Mouse (Mus musculus): ENCODE results near the gene Tspan4. TPM values are rescaled to one million over a fixed set of nuclear protein-coding genes. Genes with fewer than 3 reads are reported as not detected.
A peak's percentile ranks its signal among the peaks of the same experiment; 100 is the strongest.

Tspan4 gene
- polyA plus RNA-seq, 1 experiment from 2014 or later = 46.1 TPM

- Histone ChIP-seq H3K4me1 (ENCODE audit: control insufficient read depth, low read depth, low read length) (peaks cover 23% of the 10 kb centered on the region), H3K9me3 (replicated peaks; ENCODE audit: control insufficient read depth, low read length) (no peaks in the 10 kb centered on the region), H3K4me2 (ENCODE audit: low read depth, low read length) (no peak overlapping the region), H3K27ac (ENCODE audit: low read length) (no peak overlapping the region), H3K27me3 (ENCODE audit: control insufficient read depth, insufficient read depth, low read depth, low read length) (peaks cover 26% of the 10 kb centered on the region), H3K4me3 (ENCODE audit: low read depth, low read length) (no peak overlapping the region), H3K36me3 (ENCODE audit: control insufficient read depth, insufficient read depth) (peaks cover 6% of the 10 kb centered on the region; the same call in 1 of the 2 replicates), H3K9ac (ENCODE audit: low read depth, low read length) (no peak overlapping the region)
- no peak for ATAC-seq (ENCODE audit: low read depth)
- 51% methylated on average over 2 of the region's 2 CpGs for WGBS (ENCODE audit: insufficient replicate concordance)
These were observed 10.1 kb downstream of the Tspan4 start for GRCm38 (mm10) chr7:141485186-141485585.

DNA sequence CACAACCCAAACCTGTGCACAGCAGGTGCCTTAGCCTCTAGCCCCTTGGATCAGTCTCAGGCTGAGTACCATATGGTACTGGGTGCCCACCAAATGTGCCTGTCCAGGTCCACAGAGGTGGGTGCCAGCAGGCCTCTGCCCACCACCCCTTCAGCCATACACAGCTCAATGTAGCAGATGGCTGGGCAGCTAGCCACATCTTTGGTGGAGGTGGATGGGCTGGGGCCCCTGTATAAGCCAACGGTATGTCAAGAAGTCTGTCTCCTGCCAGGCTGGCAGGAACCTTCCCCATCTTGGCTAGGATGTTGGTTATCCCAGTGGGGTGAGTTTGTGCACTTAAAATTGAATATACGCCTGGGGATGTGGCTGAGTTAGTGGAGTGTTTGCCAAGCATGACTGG lies 10.6 kb downstream of the Tspan4 start:
- H3K9me3 ChIP-seq (replicated peaks; ENCODE audit: control insufficient read depth, low read length) = no peaks in the 10 kb centered on the region
- H3K4me1 ChIP-seq (ENCODE audit: control insufficient read depth, low read depth, low read length) = peaks cover 20% of the 10 kb centered on the region
- ATAC-seq (ENCODE audit: low read depth) = no peak
- H3K27ac ChIP-seq (ENCODE audit: low read length) = no peak overlapping the region
- H3K4me2 ChIP-seq (ENCODE audit: low read depth, low read length) = no peak overlapping the region
- no peak overlapping the region for H3K4me3 ChIP-seq (ENCODE audit: low read depth, low read length)
- H3K27me3 ChIP-seq (ENCODE audit: control insufficient read depth, insufficient read depth, low read depth, low read length) = peaks cover 26% of the 10 kb centered on the region
- H3K36me3 ChIP-seq (ENCODE audit: control insufficient read depth, insufficient read depth) = peaks cover 7% of the 10 kb centered on the region; the same call in 1 of the 2 replicates
- no peak overlapping the region for H3K9ac ChIP-seq (ENCODE audit: low read depth, low read length)
- WGBS (ENCODE audit: insufficient replicate concordance) = 74% methylated on average over 2 of the region's 2 CpGs

DNA sequence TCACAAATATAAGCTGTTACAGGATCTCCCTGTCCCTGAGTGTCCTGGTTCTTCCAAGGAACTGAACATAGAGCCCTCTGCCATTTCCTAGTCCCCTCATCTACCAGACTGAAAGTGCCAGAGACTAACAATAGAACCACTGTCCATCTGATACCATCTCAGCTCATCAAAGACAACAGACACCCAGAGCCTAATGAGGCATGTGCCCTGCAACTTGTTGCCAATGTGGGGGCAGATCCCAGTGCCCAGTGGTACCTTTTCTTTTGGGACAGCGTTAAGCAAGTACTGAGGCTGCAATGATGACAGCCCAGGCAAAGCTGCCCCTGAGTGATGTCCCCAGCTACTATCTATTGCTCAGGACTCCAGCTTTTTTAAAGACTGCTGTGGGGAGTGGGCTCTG lies 11.2 kb downstream of the Tspan4 start:
- Histone ChIP-seq H3K36me3 (ENCODE audit: control insufficient read depth, insufficient read depth) (peaks cover 8% of the 10 kb centered on the region; the same call in 1 of the 2 replicates), H3K9me3 (replicated peaks; ENCODE audit: control insufficient read depth, low read length) (no peaks in the 10 kb centered on the region), H3K9ac (ENCODE audit: low read depth, low read length) (no peak overlapping the region), H3K4me2 (ENCODE audit: low read depth, low read length) (no peak overlapping the region), H3K27me3 (ENCODE audit: control insufficient read depth, insufficient read depth, low read depth, low read length) (peaks cover 22% of the 10 kb centered on the region), H3K27ac (ENCODE audit: low read length) (no peak overlapping the region), H3K4me3 (ENCODE audit: low read depth, low read length) (no peak overlapping the region), H3K4me1 (ENCODE audit: control insufficient read depth, low read depth, low read length) (peaks cover 14% of the 10 kb centered on the region)
- ATAC-seq (ENCODE audit: low read depth) = no peak
- 72% methylated on average over 1 of the region's 1 CpGs for WGBS (ENCODE audit: insufficient replicate concordance)

DNA sequence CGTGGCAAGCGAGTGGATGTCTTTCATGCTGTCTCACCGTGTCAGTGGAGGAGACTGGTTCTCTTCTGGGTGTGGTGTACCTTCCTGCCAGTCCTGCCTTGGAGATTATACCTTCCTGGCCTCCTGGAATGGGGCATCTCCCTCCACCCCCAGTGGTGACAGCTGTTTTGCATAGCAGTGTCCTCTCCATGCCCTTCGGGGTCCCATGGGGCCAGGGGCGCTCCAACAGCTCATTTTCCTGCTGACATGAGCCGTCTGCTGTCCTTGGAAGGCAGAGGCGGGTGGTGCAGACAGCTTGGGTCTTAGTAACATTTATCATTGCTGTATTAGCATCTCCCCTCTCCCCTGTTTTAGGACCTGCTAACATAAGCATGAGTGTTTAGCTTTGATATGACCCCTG lies 12.1 kb downstream of the Tspan4 start:
- no peak overlapping the region for H3K27ac ChIP-seq (ENCODE audit: low read length)
- H3K4me1 ChIP-seq (ENCODE audit: control insufficient read depth, low read depth, low read length) = peaks cover 5% of the 10 kb centered on the region
- H3K36me3 ChIP-seq (ENCODE audit: control insufficient read depth, insufficient read depth) = peaks cover 8% of the 10 kb centered on the region; the same call in 1 of the 2 replicates
- peaks cover 13% of the 10 kb centered on the region for H3K27me3 ChIP-seq (ENCODE audit: control insufficient read depth, insufficient read depth, low read depth, low read length)
- no peak overlapping the region for H3K4me2 ChIP-seq (ENCODE audit: low read depth, low read length)
- no peak overlapping the region for H3K4me3 ChIP-seq (ENCODE audit: low read depth, low read length)
- 81% methylated on average over 7 of the region's 7 CpGs for WGBS (ENCODE audit: insufficient replicate concordance)
- H3K9ac ChIP-seq (ENCODE audit: low read depth, low read length) = no peak overlapping the region
- no peak for ATAC-seq (ENCODE audit: low read depth)
- no peaks in the 10 kb centered on the region for H3K9me3 ChIP-seq (replicated peaks; ENCODE audit: control insufficient read depth, low read length)

- Histone ChIP-seq H3K4me1 (ENCODE audit: control insufficient read depth, low read depth, low read length) (no peaks in the 10 kb centered on the region; the same call in 1 of the 2 replicates), H3K36me3 (ENCODE audit: control insufficient read depth, insufficient read depth) (peaks cover 6% of the 10 kb centered on the region), H3K9me3 (replicated peaks; ENCODE audit: control insufficient read depth, low read length) (no peaks in the 10 kb centered on the region), H3K27ac (ENCODE audit: low read length) (no peak overlapping the region), H3K27me3 (ENCODE audit: control insufficient read depth, insufficient read depth, low read depth, low read length) (no peaks in the 10 kb centered on the region), H3K4me3 (ENCODE audit: low read depth, low read length) (no peak overlapping the region), H3K4me2 (ENCODE audit: low read depth, low read length) (no peak overlapping the region), H3K9ac (ENCODE audit: low read depth, low read length) (no peak overlapping the region)
- peak; percentile 62 for ATAC-seq (ENCODE audit: low read depth)
- WGBS (ENCODE audit: insufficient replicate concordance) = 37% methylated on average over 2 of the region's 2 CpGs
These were observed 16.1 kb downstream of the Tspan4 start for GRCm38 (mm10) chr7:141491151-141491550.

DNA sequence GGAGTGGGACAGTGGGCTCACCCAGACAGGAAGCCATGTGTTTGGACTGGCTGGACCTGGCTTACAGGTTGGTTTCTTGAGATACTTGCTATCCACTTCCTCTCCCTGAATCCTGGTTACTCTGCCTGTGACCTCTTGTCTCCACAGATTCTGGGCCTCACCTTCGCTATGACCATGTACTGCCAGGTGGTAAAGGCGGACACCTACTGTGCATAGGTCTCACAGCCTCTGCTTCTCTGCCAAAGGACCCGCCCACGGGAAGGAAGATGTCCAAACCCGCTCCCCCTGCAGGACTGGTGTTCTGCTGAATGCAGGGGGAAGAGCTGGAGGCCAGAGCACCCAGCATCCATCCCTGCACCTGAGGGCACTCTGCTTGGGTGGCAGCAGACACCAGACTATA lies 17.7 kb downstream of the Tspan4 start:
- Histone ChIP-seq H3K9me3 (replicated peaks; ENCODE audit: control insufficient read depth, low read length) (no peaks in the 10 kb centered on the region), H3K4me3 (ENCODE audit: low read depth, low read length) (no peak overlapping the region), H3K27me3 (ENCODE audit: control insufficient read depth, insufficient read depth, low read depth, low read length) (no peaks in the 10 kb centered on the region), H3K36me3 (ENCODE audit: control insufficient read depth, insufficient read depth) (peaks cover 2% of the 10 kb centered on the region; the same call in 1 of the 2 replicates), H3K27ac (ENCODE audit: low read length) (no peak overlapping the region), H3K4me1 (ENCODE audit: control insufficient read depth, low read depth, low read length) (no peaks in the 10 kb centered on the region; the same call in 1 of the 2 replicates), H3K4me2 (ENCODE audit: low read depth, low read length) (no peak overlapping the region), H3K9ac (ENCODE audit: low read depth, low read length) (no peak overlapping the region)
- ATAC-seq (ENCODE audit: low read depth) = no peak
- WGBS (ENCODE audit: insufficient replicate concordance) = 78% methylated on average over 5 of the region's 5 CpGs

- Histone ChIP-seq H3K27ac (ENCODE audit: low read length) (no peak overlapping the region), H3K27me3 (ENCODE audit: control insufficient read depth, insufficient read depth, low read depth, low read length) (no peaks in the 10 kb centered on the region), H3K4me3 (ENCODE audit: low read depth, low read length) (no peak overlapping the region), H3K36me3 (ENCODE audit: control insufficient read depth, insufficient read depth) (peaks cover 2% of the 10 kb centered on the region; the same call in 1 of the 2 replicates), H3K4me2 (ENCODE audit: low read depth, low read length) (no peak overlapping the region), H3K9ac (ENCODE audit: low read depth, low read length) (no peak overlapping the region), H3K4me1 (ENCODE audit: control insufficient read depth, low read depth, low read length) (no peaks in the 10 kb centered on the region; the same call in 1 of the 2 replicates), H3K9me3 (replicated peaks; ENCODE audit: control insufficient read depth, low read length) (no peaks in the 10 kb centered on the region)
- ATAC-seq (ENCODE audit: low read depth) = no peak
- WGBS (ENCODE audit: insufficient replicate concordance) = 78% methylated on average over 1 of the region's 1 CpGs
These were observed 18.7 kb downstream of the Tspan4 start for GRCm38 (mm10) chr7:141493729-141494128.

DNA sequence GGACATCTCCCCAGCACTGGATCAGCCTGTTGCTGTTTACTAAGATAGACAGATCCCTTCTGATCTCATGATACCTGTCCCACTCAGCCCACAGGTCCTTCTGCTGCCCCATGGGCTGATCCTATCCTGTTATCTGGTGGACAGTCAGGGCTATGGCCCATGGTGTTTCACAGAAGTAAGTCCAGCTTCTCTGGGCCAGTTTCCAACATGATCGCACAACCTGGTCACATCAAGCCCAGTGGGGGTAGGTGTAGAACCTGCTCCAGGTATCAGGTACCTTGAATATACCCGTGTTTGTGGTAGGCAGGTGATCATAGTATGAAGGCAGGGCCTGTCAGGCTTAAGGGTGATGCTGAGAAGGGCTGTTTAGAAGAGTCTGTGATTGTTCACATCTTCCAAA lies 20.3 kb downstream of the Tspan4 start:
- H3K9ac ChIP-seq (ENCODE audit: low read depth, low read length) = no peak overlapping the region
- no peak overlapping the region for H3K27ac ChIP-seq (ENCODE audit: low read length)
- H3K4me1 ChIP-seq (ENCODE audit: control insufficient read depth, low read depth, low read length) = no peaks in the 10 kb centered on the region; the same call in 1 of the 2 replicates
- H3K9me3 ChIP-seq (replicated peaks; ENCODE audit: control insufficient read depth, low read length) = no peaks in the 10 kb centered on the region
- H3K4me3 ChIP-seq (ENCODE audit: low read depth, low read length) = no peak overlapping the region
- peaks cover 2% of the 10 kb centered on the region; the same call in 1 of the 2 replicates for H3K36me3 ChIP-seq (ENCODE audit: control insufficient read depth, insufficient read depth)
- H3K27me3 ChIP-seq (ENCODE audit: control insufficient read depth, insufficient read depth, low read depth, low read length) = no peaks in the 10 kb centered on the region
- no peak for ATAC-seq (ENCODE audit: low read depth)
- H3K4me2 ChIP-seq (ENCODE audit: low read depth, low read length) = no peak overlapping the region
- WGBS (ENCODE audit: insufficient replicate concordance) = 72% methylated on average over 2 of the region's 2 CpGs

DNA sequence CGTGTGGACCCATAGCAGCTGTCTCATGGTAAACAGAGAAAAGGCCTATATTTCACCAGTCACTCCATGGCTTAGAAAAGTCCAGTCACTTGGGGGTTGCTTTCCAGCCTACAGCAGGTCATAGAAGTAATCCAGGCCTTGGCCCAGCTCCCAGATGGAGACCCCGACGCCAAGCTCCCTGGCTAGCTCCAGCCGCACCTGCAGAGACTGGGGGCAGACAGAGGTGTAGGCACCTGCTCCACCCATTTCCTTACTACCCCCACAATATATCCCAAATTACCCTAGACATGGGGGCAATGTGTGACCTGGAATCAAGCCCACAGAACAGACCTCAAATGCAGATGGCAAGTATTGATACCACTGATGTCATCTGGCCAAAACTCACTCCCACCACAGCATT lies 20.9 kb downstream of the Tspan4 start:
- WGBS (ENCODE audit: insufficient replicate concordance) = 76% methylated on average over 4 of the region's 4 CpGs
- H3K9ac ChIP-seq (ENCODE audit: low read depth, low read length) = no peak overlapping the region

More for the DNA sequence above, 20.9 kb downstream of the Tspan4 start:
- H3K36me3 ChIP-seq (ENCODE audit: control insufficient read depth, insufficient read depth) = no peaks in the 10 kb centered on the region; the same call in 1 of the 2 replicates
- H3K4me1 ChIP-seq (ENCODE audit: control insufficient read depth, low read depth, low read length) = no peaks in the 10 kb centered on the region; the same call in 1 of the 2 replicates
- no peak overlapping the region for H3K27ac ChIP-seq (ENCODE audit: low read length)
- H3K9me3 ChIP-seq (replicated peaks; ENCODE audit: control insufficient read depth, low read length) = no peaks in the 10 kb centered on the region
- ATAC-seq (ENCODE audit: low read depth) = no peak
- H3K4me2 ChIP-seq (ENCODE audit: low read depth, low read length) = no peak overlapping the region
- H3K4me3 ChIP-seq (ENCODE audit: low read depth, low read length) = no peak overlapping the region
- H3K27me3 ChIP-seq (ENCODE audit: control insufficient read depth, insufficient read depth, low read depth, low read length) = no peaks in the 10 kb centered on the region

All from liver, embryonic 16.5 days (tissue).